Mouse (Mus musculus): Measurements from ENCODE around the gene Iqcd. TPM values are rescaled to one million over a fixed set of nuclear protein-coding genes. Genes with fewer than 3 reads are reported as not detected.

Iqcd gene
- total and polyA plus RNA-seq, 2 experiments: 0.09 to 0.22 TPM

DNA sequence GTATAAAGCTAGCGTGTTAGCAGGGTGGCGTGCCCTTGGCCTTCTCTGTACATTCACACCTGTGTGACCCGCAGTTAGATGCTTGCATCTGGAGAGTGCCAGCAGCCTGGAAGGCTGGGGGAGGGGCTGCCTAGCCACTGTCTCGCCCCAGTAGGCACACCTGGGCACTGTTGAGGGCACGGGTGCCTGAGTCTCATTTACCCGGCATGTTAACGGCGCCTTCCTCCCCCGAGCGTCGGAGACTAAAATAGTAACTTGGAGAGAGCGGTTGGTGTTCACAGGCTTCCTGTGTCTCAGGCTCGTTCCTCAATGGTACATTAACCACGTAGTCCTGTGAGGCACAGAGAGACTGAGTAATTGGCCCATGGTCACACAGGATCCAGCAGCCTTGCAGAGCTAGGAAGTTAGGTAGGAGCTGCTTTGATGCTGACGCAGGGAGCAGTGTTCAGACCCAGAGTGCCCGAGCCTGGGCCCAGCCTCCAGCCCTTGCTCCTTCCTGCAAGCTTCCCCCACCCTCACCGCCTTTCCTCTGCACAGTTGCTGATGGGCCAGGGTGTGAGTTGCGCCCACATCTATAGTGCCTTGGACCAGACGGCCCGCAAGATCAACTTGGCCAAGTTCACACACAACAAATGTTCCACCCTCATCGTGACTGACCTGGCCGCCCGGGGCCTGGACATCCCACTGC lies 32.4 kb downstream of the Iqcd start:
- no peaks in the 10 kb centered on the region for H3K4me1 ChIP-seq (ENCODE audit: control insufficient read depth, insufficient read depth, low read length)
- 93% methylated on average over 23 of the region's 23 CpGs for WGBS
- no peak for DNase-seq (ENCODE audit: extremely low read depth, low read depth, low spot score)
- H3K27me3 ChIP-seq (ENCODE audit: control insufficient read depth, insufficient read depth, low read length): no peaks in the 10 kb centered on the region
- TF ChIP-seq CTCF (IDR thresholded peaks at IDR 0.05; ENCODE audit: low read depth, low read length): no peak
- no peak for TF ChIP-seq POLR2A (IDR thresholded peaks at IDR 0.05; ENCODE audit: extremely low read depth, insufficient read depth, low read length)
- peaks cover 10% of the 10 kb centered on the region; the same call in 1 of the 2 replicates for H3K36me3 ChIP-seq (ENCODE audit: control insufficient read depth, insufficient read depth, low read length)
- H3K79me2 ChIP-seq (ENCODE audit: control insufficient read depth, insufficient read depth, low read length): peaks cover under 1% of the 10 kb centered on the region; the same call in 1 of the 2 replicates
- H3K27ac ChIP-seq (replicated peaks; ENCODE audit: insufficient read depth, low read depth, low read length): no peak overlapping the region
- H3K9ac ChIP-seq (ENCODE audit: low read depth, low read length): no peak overlapping the region
- no peak overlapping the region for H3K4me3 ChIP-seq (ENCODE audit: insufficient read depth, low read depth, low read length)

DNA sequence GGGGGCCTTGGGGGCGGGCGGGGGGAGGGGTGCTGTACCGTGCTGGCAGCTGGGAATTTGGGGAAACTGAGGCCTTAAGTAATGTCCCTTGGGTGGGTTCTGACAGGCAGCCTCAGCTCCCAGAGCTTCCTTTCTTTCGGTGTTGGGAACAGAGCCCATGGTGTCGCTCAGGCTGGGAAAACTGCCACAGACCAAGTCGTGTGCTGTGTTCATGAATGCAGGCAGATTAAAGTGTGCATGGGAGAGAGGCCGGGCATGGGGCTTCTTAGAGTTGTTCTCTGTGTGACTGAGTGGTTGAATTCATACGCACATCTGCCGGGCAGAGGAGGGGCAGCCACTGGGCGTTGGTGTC lies 33.0 kb downstream of the Iqcd start:
- DNase-seq (ENCODE audit: extremely low read depth, low read depth, low spot score): no peak
- TF ChIP-seq CTCF (IDR thresholded peaks at IDR 0.05; ENCODE audit: low read depth, low read length) (no peak), POLR2A (IDR thresholded peaks at IDR 0.05; ENCODE audit: extremely low read depth, insufficient read depth, low read length) (no peak)
- H3K79me2 ChIP-seq (ENCODE audit: control insufficient read depth, insufficient read depth, low read length): no peaks in the 10 kb centered on the region
- H3K27ac ChIP-seq (replicated peaks; ENCODE audit: insufficient read depth, low read depth, low read length): no peak overlapping the region
- H3K36me3 ChIP-seq (ENCODE audit: control insufficient read depth, insufficient read depth, low read length): peaks cover 11% of the 10 kb centered on the region; the same call in 1 of the 2 replicates
- H3K4me3 ChIP-seq (ENCODE audit: insufficient read depth, low read depth, low read length): no peak overlapping the region
- no peak overlapping the region for H3K9ac ChIP-seq (ENCODE audit: low read depth, low read length)
- no peaks in the 10 kb centered on the region for H3K27me3 ChIP-seq (ENCODE audit: control insufficient read depth, insufficient read depth, low read length)
- H3K4me1 ChIP-seq (ENCODE audit: control insufficient read depth, insufficient read depth, low read length): no peaks in the 10 kb centered on the region
- 94% methylated on average over 10 of the region's 10 CpGs for WGBS

DNA sequence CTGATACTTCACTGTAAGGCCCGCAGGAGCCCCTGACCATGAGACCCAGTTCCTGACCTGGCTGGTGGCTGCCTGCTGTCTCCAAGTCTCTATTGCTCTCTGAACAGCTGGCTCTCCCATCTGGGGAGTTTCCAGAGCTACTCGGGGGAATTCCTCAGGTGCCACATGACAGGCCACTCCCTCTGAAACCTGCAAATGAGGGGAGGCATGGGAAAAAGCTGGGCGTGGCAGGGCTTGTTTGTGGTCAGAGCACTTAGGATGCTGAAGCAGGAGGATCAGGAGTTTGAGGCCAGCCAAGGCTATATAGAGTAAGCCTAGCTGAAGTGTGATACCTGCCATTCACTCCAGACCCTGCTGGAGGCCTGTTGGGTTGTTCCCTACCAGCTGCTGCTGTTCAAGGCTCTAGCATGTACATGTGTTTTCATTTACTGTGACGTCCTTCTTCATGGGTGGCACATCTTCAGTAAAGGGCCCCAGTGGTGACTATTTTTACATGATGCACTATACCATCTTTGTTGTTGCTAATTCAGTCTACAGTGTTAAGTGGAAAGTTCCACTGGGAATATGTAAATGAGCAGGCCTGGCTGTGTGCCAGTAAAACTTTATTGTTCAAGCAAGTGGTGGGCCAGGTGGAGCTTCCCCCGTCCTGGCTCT lies 33.5 kb downstream of the Iqcd start:
- no peaks in the 10 kb centered on the region for H3K79me2 ChIP-seq (ENCODE audit: control insufficient read depth, insufficient read depth, low read length)
- no peak overlapping the region for H3K9ac ChIP-seq (ENCODE audit: low read depth, low read length)
- H3K27me3 ChIP-seq (ENCODE audit: control insufficient read depth, insufficient read depth, low read length): no peaks in the 10 kb centered on the region
- H3K36me3 ChIP-seq (ENCODE audit: control insufficient read depth, insufficient read depth, low read length): peaks cover 12% of the 10 kb centered on the region; the same call in 1 of the 2 replicates
- H3K4me3 ChIP-seq (ENCODE audit: insufficient read depth, low read depth, low read length): no peak overlapping the region
- WGBS: 83% methylated on average over 5 of the region's 5 CpGs
- no peaks in the 10 kb centered on the region for H3K4me1 ChIP-seq (ENCODE audit: control insufficient read depth, insufficient read depth, low read length)
- no peak for DNase-seq (ENCODE audit: extremely low read depth, low read depth, low spot score)
- no peak overlapping the region for H3K27ac ChIP-seq (replicated peaks; ENCODE audit: insufficient read depth, low read depth, low read length)
- TF ChIP-seq CTCF (IDR thresholded peaks at IDR 0.05; ENCODE audit: low read depth, low read length) (no peak), POLR2A (IDR thresholded peaks at IDR 0.05; ENCODE audit: extremely low read depth, insufficient read depth, low read length) (no peak)

DNA sequence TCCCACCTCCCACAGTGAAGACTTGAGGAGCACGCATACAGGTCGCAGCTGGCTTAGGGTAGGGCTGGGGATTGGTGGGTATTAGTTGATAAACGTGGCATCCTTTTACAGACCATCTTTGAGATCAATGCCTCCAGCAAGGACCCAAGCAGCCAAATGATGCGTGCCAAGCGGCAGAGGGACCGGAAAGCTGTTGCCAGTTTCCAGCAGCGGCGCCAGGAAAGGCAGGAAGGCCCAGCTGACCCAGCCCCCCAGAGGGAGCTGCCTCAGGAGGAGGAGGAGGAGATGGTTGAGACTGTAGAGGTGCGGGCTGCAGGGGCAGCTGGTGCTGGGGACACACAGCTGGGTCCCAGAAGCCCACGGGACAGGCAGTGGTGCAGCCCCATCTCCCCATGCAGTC lies 35.6 kb downstream of the Iqcd start:
- 91% methylated on average over 10 of the region's 10 CpGs for WGBS

DNA sequence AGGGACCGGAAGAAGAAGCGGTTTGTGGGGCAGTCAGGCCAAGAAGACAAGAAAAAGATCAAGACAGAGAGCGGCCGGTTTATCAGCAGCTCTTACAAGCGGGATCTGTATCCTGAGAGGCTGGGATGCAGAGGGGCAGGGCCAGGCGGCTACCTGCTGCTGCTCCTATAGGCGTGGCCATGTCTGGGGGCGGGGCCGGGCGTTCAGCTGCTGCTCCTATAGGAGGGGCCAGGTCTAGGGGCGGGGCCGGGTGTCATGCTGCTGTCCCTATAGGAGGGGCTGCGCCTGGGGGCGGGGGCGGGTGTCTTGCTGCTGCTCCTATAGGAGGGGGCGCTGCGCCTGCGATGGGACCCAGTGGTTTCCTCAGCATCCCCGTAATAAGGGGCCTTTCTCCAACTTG lies 37.6 kb downstream of the Iqcd start:
- no peak overlapping the region for H3K27ac ChIP-seq (replicated peaks; ENCODE audit: insufficient read depth, low read depth, low read length)

More for the DNA sequence above, 35.6 kb downstream of the Iqcd start:
- Histone ChIP-seq H3K36me3 (ENCODE audit: control insufficient read depth, insufficient read depth, low read length) (peaks cover 12% of the 10 kb centered on the region; the same call in 1 of the 2 replicates), H3K27ac (replicated peaks; ENCODE audit: insufficient read depth, low read depth, low read length) (no peak overlapping the region), H3K9ac (ENCODE audit: low read depth, low read length) (no peak overlapping the region), H3K4me1 (ENCODE audit: control insufficient read depth, insufficient read depth, low read length) (no peaks in the 10 kb centered on the region), H3K79me2 (ENCODE audit: control insufficient read depth, insufficient read depth, low read length) (no peaks in the 10 kb centered on the region), H3K27me3 (ENCODE audit: control insufficient read depth, insufficient read depth, low read length) (no peaks in the 10 kb centered on the region), H3K4me3 (ENCODE audit: insufficient read depth, low read depth, low read length) (no peak overlapping the region)
- no peak for DNase-seq (ENCODE audit: extremely low read depth, low read depth, low spot score)
- no peak for TF ChIP-seq CTCF (IDR thresholded peaks at IDR 0.05; ENCODE audit: low read depth, low read length)
- no peak for TF ChIP-seq POLR2A (IDR thresholded peaks at IDR 0.05; ENCODE audit: extremely low read depth, insufficient read depth, low read length)

More for the DNA sequence above, 37.6 kb downstream of the Iqcd start:
- no peaks in the 10 kb centered on the region for H3K27me3 ChIP-seq (ENCODE audit: control insufficient read depth, insufficient read depth, low read length)
- no peak overlapping the region for H3K4me3 ChIP-seq (ENCODE audit: insufficient read depth, low read depth, low read length)
- DNase-seq (ENCODE audit: extremely low read depth, low read depth, low spot score): no peak
- WGBS: 78% methylated on average over 19 of the region's 19 CpGs
- H3K9ac ChIP-seq (ENCODE audit: low read depth, low read length): no peak overlapping the region
- no peak for TF ChIP-seq POLR2A (IDR thresholded peaks at IDR 0.05; ENCODE audit: extremely low read depth, insufficient read depth, low read length)
- TF ChIP-seq CTCF (IDR thresholded peaks at IDR 0.05; ENCODE audit: low read depth, low read length): no peak
- no peaks in the 10 kb centered on the region for H3K79me2 ChIP-seq (ENCODE audit: control insufficient read depth, insufficient read depth, low read length)
- no peaks in the 10 kb centered on the region for H3K4me1 ChIP-seq (ENCODE audit: control insufficient read depth, insufficient read depth, low read length)
- H3K36me3 ChIP-seq (ENCODE audit: control insufficient read depth, insufficient read depth, low read length): peaks cover 10% of the 10 kb centered on the region; the same call in 1 of the 2 replicates
